Mouse (Mus musculus): ENCODE results near the gene Ptger4.

Ptger4 gene

GRCm38 (mm10) chr15:5238073-5238472 is 5.9 kb downstream of the Ptger4 start:
- no peak for DNase-seq (ENCODE audit: low read depth, low spot score)

- DNase-seq (ENCODE audit: low read depth, low spot score): no peak
Measured at GRCm38 (mm10) chr15:5237012-5237660, 6.9 kb downstream of the Ptger4 start.

GRCm38 (mm10) chr15:5236538-5236937 is 7.4 kb downstream of the Ptger4 start:
- peak; percentile 87 for DNase-seq (ENCODE audit: low read depth, low spot score)

GRCm38 (mm10) chr15:5235527-5235926 is 8.5 kb downstream of the Ptger4 start:
- DNase-seq (ENCODE audit: low read depth, low spot score): peak; percentile 62

GRCm38 (mm10) chr15:5234659-5235058 is 9.3 kb downstream of the Ptger4 start:
- peak; percentile 41 for DNase-seq (ENCODE audit: low read depth, low spot score)

- DNase-seq (ENCODE audit: low read depth, low spot score): peak; percentile 34
Measured at GRCm38 (mm10) chr15:5230746-5231145, 13.2 kb downstream of the Ptger4 start.

- DNase-seq (ENCODE audit: low read depth, low spot score): no peak
Measured at GRCm38 (mm10) chr15:5220491-5220890, 23.5 kb downstream of the Ptger4 start.

- no peak for DNase-seq (ENCODE audit: low read depth, low spot score)
Measured at GRCm38 (mm10) chr15:5209116-5209515, 34.9 kb downstream of the Ptger4 start.

- no peak for DNase-seq (ENCODE audit: low read depth, low spot score)
Measured at GRCm38 (mm10) chr15:5205222-5205621, 38.8 kb downstream of the Ptger4 start.

- no peak for DNase-seq (ENCODE audit: low read depth, low spot score)
Measured at GRCm38 (mm10) chr15:5196691-5197090, 47.3 kb downstream of the Ptger4 start.

GRCm38 (mm10) chr15:5195987-5196514 is 47.9 kb downstream of the Ptger4 start:
- DNase-seq (ENCODE audit: low read depth, low spot score): no peak

- DNase-seq (ENCODE audit: low read depth, low spot score): no peak
Measured at GRCm38 (mm10) chr15:5194931-5195330, 49.1 kb downstream of the Ptger4 start.

GRCm38 (mm10) chr15:5194446-5194845 is 49.5 kb downstream of the Ptger4 start:
- DNase-seq (ENCODE audit: low read depth, low spot score): no peak

- peak; percentile 35 for DNase-seq (ENCODE audit: low read depth, low spot score)
Measured at GRCm38 (mm10) chr15:5193833-5194232, 50.2 kb downstream of the Ptger4 start.

- DNase-seq (ENCODE audit: low read depth, low spot score): peak; percentile 17
Measured at GRCm38 (mm10) chr15:5189504-5190093, 54.4 kb downstream of the Ptger4 start.

- DNase-seq (ENCODE audit: low read depth, low spot score): no peak
Measured at GRCm38 (mm10) chr15:5188029-5188428, 56.0 kb downstream of the Ptger4 start.

- DNase-seq (ENCODE audit: low read depth, low spot score): no peak
Measured at GRCm38 (mm10) chr15:5187116-5187515, 56.9 kb downstream of the Ptger4 start.

GRCm38 (mm10) chr15:5186293-5186675 is 57.7 kb downstream of the Ptger4 start:
- no peak for DNase-seq (ENCODE audit: low read depth, low spot score)

- peak; percentile 79 for DNase-seq (ENCODE audit: low read depth, low spot score)
Measured at GRCm38 (mm10) chr15:5185366-5186292, 58.4 kb downstream of the Ptger4 start, which contains the start of gene Ttc33. Ttc33 (plus strand) TSS chr15:5185525.

GRCm38 (mm10) chr15:5184668-5185330 is 59.2 kb downstream of the Ptger4 start:
- peak; percentile 54 for DNase-seq (ENCODE audit: low read depth, low spot score)

- no peak for DNase-seq (ENCODE audit: low read depth, low spot score)
Measured at GRCm38 (mm10) chr15:5173217-5173820, 70.7 kb downstream of the Ptger4 start.
